Mouse (Mus musculus) stomach, postnatal 0 days (tissue): ENCODE results near the gene Elf2. TPM values are rescaled to one million over a fixed set of nuclear protein-coding genes. Genes with fewer than 3 reads are reported as not detected.

Experiments
- ATAC-seq: fragments of 200-750 bp; cut with Nextera tagmentation; 2 replicates; pipeline ENCODE4 v1.8.0; 2017; ENCODE audit not compliant: low FRiP score, low TSS enrichment
- DNase-seq: peaks from one replicate; pipeline ENCODE4 v3.0.0-alpha.2; 2016; ENCODE audit warnings: low spot score
- H3K27ac ChIP-seq: fragments of 300-500 bp; sonication (generic); replicated peaks from 2 replicates; pipeline ENCODE4 v1.5.1; 2014; ENCODE audit warnings: mild to moderate bottlenecking, control low read depth
- H3K27me3 ChIP-seq: fragments of 300-500 bp; sonication (generic); 2 replicates; pipeline ENCODE4 v1.6.1; 2014; ENCODE audit warnings: low read length; ENCODE audit not compliant: control insufficient read depth, insufficient read depth
- H3K36me3 ChIP-seq: fragments of 300-500 bp; sonication (generic); 2 replicates; pipeline ENCODE4 v1.6.1; 2014; ENCODE audit warnings: low read length, mixed read lengths; ENCODE audit not compliant: control insufficient read depth, insufficient read depth
- H3K4me1 ChIP-seq: fragments of 300-500 bp; sonication (generic); replicated peaks from 2 replicates; pipeline ENCODE4 v1.6.1; 2014; ENCODE audit warnings: antibody characterized with exemption; ENCODE audit not compliant: control insufficient read depth, insufficient read depth
- H3K4me2 ChIP-seq: fragments of 300-500 bp; sonication (generic); replicated peaks from 2 replicates; pipeline ENCODE4 v1.6.1; 2014; ENCODE audit warnings: low read depth, mild to moderate bottlenecking, control low read depth, moderate library complexity
- H3K4me3 ChIP-seq: fragments of 300-500 bp; sonication (generic); 2 replicates; pipeline ENCODE4 v1.5.1; 2014; ENCODE audit warnings: low read depth, low read length, control low read depth
- H3K9ac ChIP-seq: fragments of 300-500 bp; sonication (generic); 2 replicates; pipeline ENCODE4 v1.6.1; 2014; ENCODE audit warnings: mild to moderate bottlenecking, low read length, control low read depth, mixed read lengths
- H3K9me3 ChIP-seq: fragments of 300-500 bp; sonication (generic); 2 replicates; pipeline ENCODE4 v1.6.1; 2016; ENCODE audit warnings: low read length; ENCODE audit not compliant: control insufficient read depth
- CTCF ChIP-seq: IDR thresholded peaks from 2 replicates; pipeline ENCODE4 v1.5.1; 2016; ENCODE audit warnings: antibody characterized with exemption, low read depth, mild to moderate bottlenecking, moderate library complexity
- EP300 ChIP-seq: optimal IDR thresholded peaks from 2 replicates; pipeline ENCODE3; 2016; ENCODE audit warnings: antibody characterized with exemption
- WGBS: fragments of 180-500 bp; shearing (Covaris S2); extraction: QIAGEN DNeasy Blood & Tissue Kit; methylation state at CpG from one replicate; pipeline ENCODE4 v1.1.7; 2014; 5-methylcytosine and 5-hydroxymethylcytosine counted together
- polyA plus RNA-seq: library from polyadenylated mRNA; unstranded; fragments of >200 nt; fragmentation: Nextera tagmentation; extraction: Ambion mirVana; gene quantifications from 2 replicates; pipeline ENCODE4 v1.2.1, GENCODE M21; 2015

The Elf2 gene
- polyA plus RNA-seq, 1 experiment from 2014 or later: 36.3 TPM

GRCm38 (mm10) chr3:51238515-51238914 is 101.9 kb downstream of the Elf2 start:
- H3K9ac ChIP-seq: no peak overlapping the region
- TF ChIP-seq EP300: no peak
- TF ChIP-seq CTCF: no peak
- 66% methylated on average over 7 of the region's 7 CpGs for whole genome bisulfite sequencing

DNA sequence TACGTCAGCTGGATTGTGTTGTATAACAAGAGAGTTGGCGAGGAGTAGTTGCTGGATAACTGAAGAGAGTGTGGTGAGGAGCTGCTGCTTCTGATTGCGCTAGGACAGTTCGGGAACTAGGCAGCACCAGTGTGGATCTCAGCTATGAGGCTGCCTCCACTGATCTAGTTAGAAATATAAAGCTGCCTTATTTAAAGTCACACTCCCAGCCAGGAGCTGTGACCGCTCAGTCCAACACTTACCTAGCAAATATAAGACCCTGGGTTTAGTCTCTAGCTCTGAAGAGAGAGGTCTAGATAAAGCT is 105.8 kb downstream of the Elf2 start:
- TF ChIP-seq EP300: no peak
- Histone ChIP-seq H3K27ac (no peak overlapping the region), H3K9me3 (no peaks in the 10 kb centered on the region), H3K36me3 (no peaks in the 10 kb centered on the region), H3K4me3 (no peak overlapping the region), H3K4me1 (0 out of 2 replicates have a peak, but pooled peaks cover 2% of the 10 kb centered on the region), H3K4me2 (no peak overlapping the region), H3K9ac (no peak overlapping the region), H3K27me3 (no peaks in the 10 kb centered on the region)
- ATAC-seq: no peak
- WGBS: 58% methylated on average over 5 of the region's 5 CpGs
- DNase-seq: no peak

More at GRCm38 (mm10) chr3:51238515-51238914, 101.9 kb downstream of the Elf2 start:
- Histone ChIP-seq H3K4me3 (no peak overlapping the region), H3K4me1 (no peaks in the 10 kb centered on the region), H3K36me3 (no peaks in the 10 kb centered on the region), H3K4me2 (no peak overlapping the region), H3K27ac (no peak overlapping the region), H3K9me3 (no peaks in the 10 kb centered on the region), H3K27me3 (no peaks in the 10 kb centered on the region)
- no peak for ATAC-seq
- peak; percentile 37 for DNase-seq

- Histone ChIP-seq H3K9ac (no peak overlapping the region), H3K27me3 (no peaks in the 10 kb centered on the region), H3K36me3 (no peaks in the 10 kb centered on the region), H3K4me1 (0 out of 2 replicates have a peak, but pooled peaks cover 2% of the 10 kb centered on the region), H3K4me3 (no peak overlapping the region), H3K4me2 (no peak overlapping the region), H3K27ac (peak overlapping the region; percentile 63), H3K9me3 (no peaks in the 10 kb centered on the region)
- DNase-seq (peak; percentile 90), ATAC-seq (peak; percentile 90)
- WGBS: 21% methylated on average over 13 of the region's 13 CpGs
- TF ChIP-seq EP300 (no peak), CTCF (peak; percentile 99)
Measured at GRCm38 (mm10) chr3:51233918-51234751, 106.3 kb downstream of the Elf2 start.

DNA sequence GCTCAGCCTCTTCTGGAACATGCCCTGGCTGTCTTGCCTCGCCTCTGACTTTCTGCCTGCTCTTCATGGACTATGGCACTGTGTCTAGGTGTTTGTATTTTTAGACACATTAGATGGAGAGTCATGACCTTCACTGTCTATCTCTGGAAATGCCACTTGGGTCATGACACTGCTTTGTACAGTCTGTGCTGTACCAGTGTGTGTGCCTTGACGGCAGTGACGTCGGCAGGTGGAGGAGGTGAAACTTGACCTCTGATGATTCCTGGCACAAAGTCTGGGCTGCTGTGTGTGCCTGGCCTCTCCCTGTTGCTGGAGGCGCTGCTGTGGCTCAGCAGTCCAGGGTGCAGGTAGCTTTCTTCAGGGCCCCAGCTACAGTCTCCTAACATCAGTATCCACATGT is 107.0 kb downstream of the Elf2 start:
- Histone ChIP-seq H3K4me2 (no peak overlapping the region), H3K27ac (peak overlapping the region; percentile 63), H3K27me3 (no peaks in the 10 kb centered on the region), H3K36me3 (no peaks in the 10 kb centered on the region), H3K4me3 (no peak overlapping the region), H3K9me3 (no peaks in the 10 kb centered on the region), H3K4me1 (0 out of 2 replicates have a peak, but pooled peaks cover 2% of the 10 kb centered on the region), H3K9ac (no peak overlapping the region)
- WGBS: 41% methylated on average over 5 of the region's 5 CpGs
- TF ChIP-seq CTCF (no peak), EP300 (no peak)
- DNase-seq (peak; percentile 83), ATAC-seq (peak; percentile 82)

DNA sequence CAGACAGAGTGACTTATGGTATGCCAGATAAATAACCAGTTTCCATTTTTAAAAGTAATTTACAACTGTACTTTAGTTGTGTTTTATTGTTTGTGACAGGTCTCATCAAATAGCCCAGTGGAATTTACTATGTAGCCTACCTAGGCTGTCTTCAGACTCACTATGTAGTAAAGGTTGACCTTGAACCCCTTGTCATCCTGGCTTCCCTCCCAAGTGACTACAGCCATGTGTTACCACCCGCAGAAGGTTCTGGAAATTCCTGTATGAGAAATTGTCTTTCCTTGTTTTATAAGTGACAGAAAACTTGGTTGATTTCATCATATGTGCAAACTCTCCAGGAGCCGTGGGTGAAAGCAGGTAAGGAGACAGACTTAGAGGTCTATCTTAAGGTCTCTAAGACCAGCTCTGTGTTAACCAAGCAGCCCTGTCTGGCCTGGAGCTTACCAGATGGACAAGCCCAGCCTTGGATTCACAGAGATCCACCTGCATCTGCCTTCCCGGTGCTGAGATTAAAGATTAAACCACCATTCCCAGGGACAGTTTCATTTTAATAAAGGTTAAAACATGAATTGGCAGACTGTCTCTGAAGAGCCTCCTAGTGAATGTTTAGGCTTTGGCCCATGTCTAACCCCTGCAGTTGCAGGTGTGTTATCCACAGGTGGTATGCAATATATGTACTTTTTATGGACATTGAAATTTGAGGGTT is 108.1 kb downstream of the Elf2 start:
- H3K9me3 ChIP-seq: no peaks in the 10 kb centered on the region
- no peak overlapping the region for H3K4me3 ChIP-seq
- H3K4me2 ChIP-seq: no peak overlapping the region
- H3K36me3 ChIP-seq: no peaks in the 10 kb centered on the region
- 74% methylated on average over 3 of the region's 3 CpGs for WGBS
- 0 out of 2 replicates have a peak, but pooled peaks cover 2% of the 10 kb centered on the region for H3K4me1 ChIP-seq
- H3K9ac ChIP-seq: no peak overlapping the region
- H3K27ac ChIP-seq: peak overlapping the region; percentile 24; the same call in 1 of the 2 replicates
- DNase-seq: no peak
- TF ChIP-seq CTCF (no peak), EP300 (no peak)
- no peaks in the 10 kb centered on the region for H3K27me3 ChIP-seq
- no peak for ATAC-seq

DNA sequence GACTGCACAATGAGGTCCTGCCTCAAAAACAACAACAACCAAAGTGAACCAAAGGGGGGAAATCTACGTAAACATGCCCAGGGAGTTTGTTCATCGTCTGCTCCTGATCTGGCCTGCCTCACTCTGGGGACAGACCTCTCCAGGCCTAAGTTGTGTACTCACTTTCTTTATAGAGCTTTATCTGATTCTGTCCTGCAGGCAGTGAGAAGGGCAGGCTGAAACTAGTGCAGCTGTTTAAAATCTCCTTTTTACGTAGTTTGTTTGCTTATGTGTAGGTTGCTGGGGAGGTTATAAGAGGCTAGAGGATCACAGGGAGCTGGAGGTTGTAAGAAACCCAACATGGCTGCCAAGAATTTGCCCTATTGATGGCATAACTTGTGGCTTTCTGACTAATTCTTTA is 109.0 kb downstream of the Elf2 start:
- H3K4me2 ChIP-seq: no peak overlapping the region
- H3K4me3 ChIP-seq: no peak overlapping the region
- no peaks in the 10 kb centered on the region for H3K9me3 ChIP-seq
- H3K4me1 ChIP-seq: 0 out of 2 replicates have a peak, but pooled peaks cover 2% of the 10 kb centered on the region
- TF ChIP-seq CTCF (no peak), EP300 (no peak)
- H3K27ac ChIP-seq: peak overlapping the region; percentile 67
- DNase-seq (peak; percentile 55), ATAC-seq (peak; percentile 60; the same call in 1 of the 2 replicates)
- no peak overlapping the region for H3K9ac ChIP-seq
- H3K27me3 ChIP-seq: no peaks in the 10 kb centered on the region
- H3K36me3 ChIP-seq: no peaks in the 10 kb centered on the region
- WGBS: 34% methylated on average over 3 of the region's 3 CpGs
